Mouse (Mus musculus) CH12.LX (cell line): ENCODE results near the gene Prr19. TPM values are rescaled to one million over a fixed set of nuclear protein-coding genes. Genes with fewer than 3 reads are reported as not detected.

ENCODE experiments used
- DNase-seq: peaks from one replicate; pipeline ENCODE4 v3.0.0-alpha.2; 2013; ENCODE audit errors: extremely low read depth
- H3K27ac ChIP-seq: 2 replicates; pipeline ENCODE4 v1.5.1; 2012; ENCODE audit warnings: low read depth, mild to moderate bottlenecking, control low read depth, moderate library complexity; ENCODE audit not compliant: insufficient read depth
- H3K27me3 ChIP-seq: replicated peaks from 2 replicates; pipeline ENCODE3; 2012; ENCODE audit warnings: inconsistent platforms
- H3K36me3 ChIP-seq, 2 experiments: replicated peaks in 1 of 2; 2 replicates each; pipeline versions ENCODE3 to v1.6.1; 2012; ENCODE audit warnings: inconsistent platforms in 1 of 2, low read length in 1 of 2, mild to moderate bottlenecking in 1 of 2, mixed read lengths in 1 of 2, moderate library complexity in 1 of 2; ENCODE audit not compliant: control insufficient read depth in 1 of 2, insufficient read depth in 1 of 2
- H3K4me1 ChIP-seq, 2 experiments: 2 replicates each; pipeline ENCODE4 v1.6.1; 2012; ENCODE audit warnings: inconsistent platforms in 1 of 2, moderate library complexity in 1 of 2; ENCODE audit not compliant: insufficient read depth in 2 of 2, control insufficient read depth in 1 of 2
- H3K4me2 ChIP-seq: 2 replicates; pipeline ENCODE4 v1.6.1; 2012; ENCODE audit warnings: low read depth, mild to moderate bottlenecking, control low read depth; ENCODE audit not compliant: poor library complexity, insufficient read depth, severe bottlenecking
- H3K4me3 ChIP-seq, 3 experiments: fragments of 150-350 bp in 1 of 3; sonication (generic) in 1 of 3; replicated peaks in 1 of 3; 2 replicates each; pipeline versions ENCODE3 to v1.5.1; 2011 to 2012; ENCODE audit warnings: low read depth in 2 of 3, low read length in 2 of 3, mild to moderate bottlenecking in 2 of 3, moderate library complexity in 2 of 3, control low read depth in 1 of 3, improper control_type of control experiment in 1 of 3, inconsistent platforms in 1 of 3, mixed read lengths in 1 of 3; ENCODE audit not compliant: poor library complexity in 1 of 3
- H3K79me2 ChIP-seq: replicated peaks from 2 replicates; pipeline ENCODE4 v1.6.1; 2012; ENCODE audit warnings: mild to moderate bottlenecking, moderate library complexity; ENCODE audit not compliant: control insufficient read depth, poor library complexity, insufficient read depth, severe bottlenecking; ENCODE audit errors: extremely low read depth
- H3K9ac ChIP-seq: 2 replicates; pipeline ENCODE4 v1.6.1; 2012; ENCODE audit warnings: low read depth, mild to moderate bottlenecking, control low read depth, moderate library complexity; ENCODE audit not compliant: insufficient read depth
- H3K9me3 ChIP-seq: replicated peaks from 2 replicates; pipeline ENCODE3; 2012; ENCODE audit warnings: low read length, inconsistent platforms, mixed read lengths
- CHD1 ChIP-seq: IDR thresholded peaks from 2 replicates; pipeline ENCODE4 v1.6.1; 2012; ENCODE audit warnings: low read depth, low read length, improper control_type of control experiment, inconsistent platforms
- CTCF ChIP-seq, 2 experiments: IDR thresholded peaks in 1 of 2; conservative IDR thresholded peaks in 1 of 2; 2 replicates each; pipeline ENCODE4 v1.5.1; 2011 to 2012; ENCODE audit warnings: low read depth in 2 of 2, low read length in 2 of 2, improper control_type of control experiment in 1 of 2, inconsistent platforms in 1 of 2, mild to moderate bottlenecking in 1 of 2, moderate library complexity in 1 of 2
- E2F4 ChIP-seq: IDR thresholded peaks from 2 replicates; pipeline ENCODE4 v1.6.1; 2011; ENCODE audit warnings: low read depth, low read length, improper control_type of control experiment; ENCODE audit not compliant: insufficient replicate concordance
- ELF1 ChIP-seq: IDR thresholded peaks from 2 replicates; pipeline ENCODE4 v1.6.1; 2014; ENCODE audit warnings: low read depth, mild to moderate bottlenecking, inconsistent platforms, low read length, improper control_type of control experiment
- EP300 ChIP-seq: IDR thresholded peaks from 2 replicates; pipeline ENCODE4 v1.6.1; 2011; ENCODE audit warnings: low read length, improper control_type of control experiment
- GABPA ChIP-seq: IDR thresholded peaks from 2 replicates; pipeline ENCODE4 v1.6.1; 2012; ENCODE audit warnings: low read depth, low read length, improper control_type of control experiment, inconsistent platforms; ENCODE audit not compliant: insufficient replicate concordance
- HCFC1 ChIP-seq: IDR thresholded peaks from 2 replicates; pipeline ENCODE4 v1.6.1; 2012; ENCODE audit warnings: low read depth, mild to moderate bottlenecking, inconsistent platforms, low read length, improper control_type of control experiment
- IRF4 ChIP-seq: IDR thresholded peaks from 2 replicates; pipeline ENCODE4 v1.6.1; 2014; ENCODE audit warnings: low read depth, mild to moderate bottlenecking, inconsistent platforms, low read length, improper control_type of control experiment
- JUN ChIP-seq: IDR thresholded peaks from 2 replicates; pipeline ENCODE4 v1.6.1; 2011; ENCODE audit warnings: low read depth, mild to moderate bottlenecking, low read length, improper control_type of control experiment, moderate library complexity; ENCODE audit not compliant: insufficient read depth
- JUND ChIP-seq: conservative IDR thresholded peaks from 2 replicates; pipeline ENCODE4 v1.6.1; 2011; ENCODE audit warnings: low read depth, low read length, improper control_type of control experiment
- KAT2A ChIP-seq: IDR thresholded peaks from 2 replicates; pipeline ENCODE4 v1.6.1; 2012; ENCODE audit warnings: low read length, improper control_type of control experiment, inconsistent platforms; ENCODE audit not compliant: insufficient replicate concordance
- MAX ChIP-seq: IDR thresholded peaks from 2 replicates; pipeline ENCODE4 v1.6.1; 2011; ENCODE audit warnings: low read length, improper control_type of control experiment
- MXI1 ChIP-seq: IDR thresholded peaks from 2 replicates; pipeline ENCODE4 v1.6.1; 2011; ENCODE audit warnings: mild to moderate bottlenecking, low read depth, low read length, improper control_type of control experiment
- PAX5 ChIP-seq: IDR thresholded peaks from 2 replicates; pipeline ENCODE4 v1.6.1; 2012; ENCODE audit warnings: low read length, inconsistent platforms, mixed read lengths
- POLR2AphosphoS2 ChIP-seq: IDR thresholded peaks from 2 replicates; pipeline ENCODE4 v1.6.1; 2011; ENCODE audit warnings: low read depth, low read length, improper control_type of control experiment
- RCOR1 ChIP-seq: conservative IDR thresholded peaks from 2 replicates; pipeline ENCODE4 v1.6.1; 2012; ENCODE audit warnings: low read depth, mild to moderate bottlenecking, inconsistent platforms, low read length, improper control_type of control experiment
- SIN3A ChIP-seq: IDR thresholded peaks from 2 replicates; pipeline ENCODE4 v1.6.1; 2012; ENCODE audit warnings: low read length, improper control_type of control experiment, inconsistent platforms
- TBP ChIP-seq: conservative IDR thresholded peaks from 2 replicates; pipeline ENCODE4 v1.6.1; 2011; ENCODE audit warnings: low read depth, low read length, improper control_type of control experiment
- USF1 ChIP-seq: IDR thresholded peaks from 2 replicates; pipeline ENCODE4 v1.6.1; 2014; ENCODE audit warnings: low read depth, mild to moderate bottlenecking, inconsistent platforms, low read length, improper control_type of control experiment
- ZC3H11A ChIP-seq: IDR thresholded peaks from 2 replicates; pipeline ENCODE4 v1.6.1; 2012; ENCODE audit warnings: low read depth, mild to moderate bottlenecking, inconsistent platforms, low read length, improper control_type of control experiment
- ZMIZ1 ChIP-seq: IDR thresholded peaks from 2 replicates; pipeline ENCODE4 v1.6.1; 2012; ENCODE audit warnings: low read depth, mild to moderate bottlenecking, inconsistent platforms, low read length, improper control_type of control experiment
- ZNF384 ChIP-seq: IDR thresholded peaks from 2 replicates; pipeline ENCODE4 v1.6.1; 2012; ENCODE audit warnings: low read depth, low read length, improper control_type of control experiment, inconsistent platforms
- dilution Hi-C: fragments of 300-500 bp; cut with MboI; formaldehyde crosslinking; loops from 2 replicates; pipeline ENCODE4 v1.14.3; 2020; ENCODE audit warnings: low sequenced_read_pairs; ENCODE audit not compliant: extremely low pct_unique_long_range_greater_than_20kb, extremely low pct_ligation_motif_present
- in situ Hi-C: fragments of 300-500 bp; cut with MboI; formaldehyde crosslinking; loops from 3 replicates; pipeline ENCODE4 v1.14.3; 2019; ENCODE audit warnings: low sequenced_read_pairs, low pct_ligation_motif_present, low pct_unique_long_range_greater_than_20kb, mixed read lengths
- polyA plus RNA-seq: library from polyadenylated mRNA; unstranded; fragments of >175 nt; gene quantifications from 2 replicates; pipeline ENCODE4 v1.2.1, GENCODE M21; 2012; ENCODE audit warnings: low read depth; ENCODE audit not compliant: insufficient read length
- total RNA-seq, 2 experiments: library from RNA; depleted of rRNA; stranded (reverse); fragments of 300-350 nt in 1 of 2; fragments of >200 nt in 1 of 2; gene quantifications; 2 replicates each; pipeline ENCODE4 v1.2.3; 2012 to 2014

The Prr19 gene
- total and polyA plus RNA-seq, 3 experiments = not detected

DNA sequence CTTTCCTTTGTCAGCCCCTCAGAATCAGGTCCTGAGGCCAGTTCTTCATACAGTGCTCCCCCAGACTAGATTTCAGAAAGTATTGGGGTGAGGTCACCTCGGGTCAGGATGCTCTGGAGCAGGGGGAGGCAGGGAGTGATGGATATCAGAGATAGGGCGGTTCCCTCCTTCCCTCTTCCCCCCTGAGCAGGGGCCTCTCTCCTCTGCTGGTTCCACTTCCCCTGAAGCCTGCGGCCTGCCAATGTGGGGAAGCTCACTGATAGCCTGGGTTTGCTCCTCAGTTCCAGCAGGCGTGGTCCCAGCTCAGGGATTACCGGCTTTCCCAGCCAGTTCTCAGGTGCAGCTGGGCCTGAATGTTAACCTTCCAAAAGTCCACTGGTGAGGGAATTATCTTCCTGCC lies 17.6 kb upstream of the Prr19 start:
- Histone ChIP-seq H3K36me3 (peaks cover 40 to 44% of the 10 kb centered on the region in 2 experiments), H3K27ac (no peak overlapping the region), H3K9me3 (no peaks in the 10 kb centered on the region), H3K9ac (peak overlapping the region; percentile 88; the same call in 1 of the 2 replicates), H3K79me2 (peaks cover 9% of the 10 kb centered on the region), H3K4me2 (peak overlapping the region; percentile 69; the same call in 1 of the 2 replicates), H3K4me1 (peaks cover 25 to 50% of the 10 kb centered on the region in 2 experiments), H3K4me3 (peak overlapping the region in 2 of 3 experiments; percentile 70 to 73), H3K27me3 (no peaks in the 10 kb centered on the region)
- no peak for DNase-seq
- in situ Hi-C loops = no loop called here
- TF ChIP-seq IRF4 = peak; percentile 26; the same call in 1 of the 2 replicates
- no peak for TF ChIP-seq POLR2AphosphoS2
- dilution Hi-C loops = no loop called here

DNA sequence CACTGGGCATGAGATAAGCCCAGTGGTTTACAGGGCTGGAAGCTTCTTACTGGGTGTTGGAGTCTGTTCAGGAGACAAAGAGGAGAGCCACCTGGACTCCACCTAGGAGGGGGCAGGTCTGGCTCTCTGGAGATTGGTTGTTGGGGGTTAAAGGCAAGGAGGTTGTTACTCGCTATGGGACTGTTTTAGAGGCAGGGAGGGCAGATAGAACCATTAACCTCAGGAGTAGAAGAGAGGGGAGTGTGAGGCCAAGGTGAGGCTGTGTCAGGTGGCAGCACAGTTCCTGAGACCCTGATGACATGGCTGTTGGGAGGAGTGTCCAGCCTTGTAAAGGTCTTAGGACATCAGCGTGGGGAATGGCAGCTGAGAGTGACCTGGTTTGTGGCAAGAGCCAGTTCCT lies 17.0 kb upstream of the Prr19 start:
- in situ Hi-C loops = no loop called here
- TF ChIP-seq ZC3H11A (no peak), JUN (no peak), RCOR1 (no peak), KAT2A (no peak), EP300 (no peak), PAX5 (no peak), MAX (no peak), ZNF384 (no peak), TBP (no peak), SIN3A (no peak), MXI1 (no peak)
- 0 out of 2 replicates have a peak overlapping the region, but pooled peaks have one; percentile 69 for H3K4me2 ChIP-seq
- DNase-seq = no peak
- H3K36me3 ChIP-seq = peaks cover 45 to 50% of the 10 kb centered on the region in 2 experiments
- H3K4me3 ChIP-seq = no peak overlapping the region
- H3K4me1 ChIP-seq = peaks cover 25 to 49% of the 10 kb centered on the region in 2 experiments
- dilution Hi-C loops = no loop called here
- H3K79me2 ChIP-seq = peaks cover 9% of the 10 kb centered on the region
- H3K27me3 ChIP-seq = no peaks in the 10 kb centered on the region
- H3K9ac ChIP-seq = no peak overlapping the region
- H3K9me3 ChIP-seq = peaks cover 4% of the 10 kb centered on the region
- no peak overlapping the region for H3K27ac ChIP-seq

DNA sequence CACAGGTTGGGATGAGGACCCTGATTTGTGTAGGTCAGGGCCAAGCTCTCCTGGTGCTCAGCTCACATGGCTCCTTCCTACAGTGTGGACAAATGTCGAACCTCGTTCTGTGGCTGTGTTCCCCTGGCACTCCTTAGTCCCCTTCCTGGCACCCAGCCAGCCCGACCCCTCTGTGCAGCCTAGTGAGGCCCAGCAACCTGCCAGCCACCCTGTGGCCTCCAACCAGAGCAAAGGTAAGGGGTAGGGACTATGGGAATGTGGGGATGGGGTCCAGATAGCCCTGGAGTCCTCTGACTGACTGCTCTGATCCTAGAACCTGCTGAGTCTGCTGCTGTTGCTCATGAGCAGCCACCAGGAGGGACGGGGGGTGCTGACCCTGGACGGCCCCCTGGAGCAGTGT lies 16.4 kb upstream of the Prr19 start:
- Histone ChIP-seq H3K9ac (no peak overlapping the region), H3K27me3 (no peaks in the 10 kb centered on the region), H3K4me3 (no peak overlapping the region), H3K79me2 (peaks cover 9% of the 10 kb centered on the region), H3K4me2 (no peak overlapping the region), H3K27ac (no peak overlapping the region), H3K36me3 (peaks cover 51 to 56% of the 10 kb centered on the region in 2 experiments), H3K9me3 (peaks cover 9% of the 10 kb centered on the region), H3K4me1 (peaks cover 25 to 43% of the 10 kb centered on the region in 2 experiments)
- dilution Hi-C loops = no loop called here
- DNase-seq = no peak
- in situ Hi-C loops = no loop called here
- TF ChIP-seq USF1 (no peak), CHD1 (no peak), HCFC1 (no peak), CTCF (conservative IDR thresholded peaks at IDR 0.05 in 1 of 2, IDR thresholded peaks at IDR 0.05 in 1 of 2; ENCODE audit: low read depth in 2 of 2, low read length in 2 of 2) (no peak), GABPA (no peak), TBP (no peak), ZMIZ1 (no peak), ELF1 (no peak), MXI1 (no peak), E2F4 (no peak), JUND (no peak), JUN (no peak), PAX5 (no peak)
